Mouse (Mus musculus): ENCODE results near the gene Sowahb. TPM values are rescaled to one million over a fixed set of nuclear protein-coding genes. Genes with fewer than 3 reads are reported as not detected.

The Sowahb gene
- not detected for polyA plus RNA-seq (2017; shearing (Covaris generic))

GRCm38 (mm10) chr5:93044584-93045370 lies at the start of gene Sowahb:
TSS of gene Sowahb (minus strand) at chr5:93045022.

GRCm38 (mm10) chr5:93092857-93093622 lies 48.2 kb upstream of the Sowahb start, which contains the start of gene Sept11:
TSS of gene Sept11 (plus strand) at chr5:93093437.

Other genes starting within 250 kb of the Sowahb start
- gene Sept11, start 48.4 kb upstream of the Sowahb start, polyA plus RNA-seq (2017; shearing (Covaris generic)) = 27.3 TPM
- gene Ccni, start 161.5 kb upstream of the Sowahb start, polyA plus RNA-seq (2017; shearing (Covaris generic)) = 34.6 TPM
- gene 2010109A12Rik, start 161.5 kb upstream of the Sowahb start, polyA plus RNA-seq (2017; shearing (Covaris generic)) = 1.3 TPM
- 30.2 TPM for gene Ccng2, start 222.2 kb upstream of the Sowahb start, polyA plus RNA-seq (2017; shearing (Covaris generic))